Mouse (Mus musculus): ENCODE results near the gene Pacrg. TPM values are rescaled to one million over a fixed set of nuclear protein-coding genes. Genes with fewer than 3 reads are reported as not detected.

Gene Pacrg
- total RNA-seq, 2 experiments from 2014 or later, result 2.0 to 3.0 TPM

DNA sequence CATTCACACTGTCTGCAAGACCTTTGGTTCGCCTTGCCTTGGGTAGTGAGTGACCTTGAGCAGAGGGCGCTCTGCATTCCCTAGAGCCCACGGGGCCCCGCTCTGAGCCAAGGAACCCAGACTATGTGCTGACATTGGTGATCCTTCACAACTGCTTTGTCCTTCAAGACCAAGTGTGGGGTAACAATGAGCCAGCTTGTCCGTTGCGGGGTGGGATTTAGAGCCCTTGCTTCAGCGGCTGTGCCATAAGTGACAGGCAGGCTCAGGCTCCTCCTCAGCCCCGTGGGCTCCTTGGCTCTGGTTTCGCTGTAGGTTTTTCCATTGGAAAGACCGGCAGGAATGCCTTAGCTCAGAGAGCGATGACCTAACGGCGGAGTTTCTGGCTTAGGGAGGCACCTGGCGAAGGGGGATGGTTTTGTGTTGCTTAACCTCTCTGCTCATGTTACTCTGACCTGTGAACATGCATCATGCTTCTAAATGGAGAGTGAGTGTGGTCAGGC is 390.3 kb downstream of the Pacrg start:
- peak; percentile 50 for DNase-seq

DNA sequence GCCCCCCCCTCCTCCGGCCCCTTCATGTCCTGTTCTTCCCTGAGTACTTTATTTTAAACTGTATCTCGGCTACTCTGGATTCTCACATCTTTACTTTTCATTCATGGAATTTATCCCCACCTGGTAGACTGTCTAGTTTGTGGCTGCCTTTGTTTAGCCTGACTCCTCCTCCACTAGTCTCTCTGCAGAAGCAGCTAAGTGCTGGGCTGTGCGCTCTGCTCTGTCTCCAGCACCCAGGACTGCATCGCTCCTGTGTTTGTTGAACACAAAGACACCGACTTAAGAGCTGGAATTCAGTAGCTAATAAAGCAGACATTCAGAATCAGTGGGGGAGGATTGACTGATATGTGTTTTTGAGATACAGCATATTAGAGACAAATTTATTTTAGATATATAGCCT is 391.7 kb downstream of the Pacrg start:
- no peak for DNase-seq

GRCm38 (mm10) chr17:10441501-10442111 is 398.5 kb downstream of the Pacrg start:
- no peak for DNase-seq

GRCm38 (mm10) chr17:10440961-10441360 is 399.1 kb downstream of the Pacrg start:
- no peak for DNase-seq

GRCm38 (mm10) chr17:10439815-10440214 is 400.3 kb downstream of the Pacrg start:
- no peak for DNase-seq

GRCm38 (mm10) chr17:10434867-10435266 is 405.2 kb downstream of the Pacrg start:
- no peak for DNase-seq

GRCm38 (mm10) chr17:10432525-10433180 is 407.5 kb downstream of the Pacrg start:
- DNase-seq, result no peak

GRCm38 (mm10) chr17:10431849-10432524 is 408.1 kb downstream of the Pacrg start:
- DNase-seq, result no peak

DNA sequence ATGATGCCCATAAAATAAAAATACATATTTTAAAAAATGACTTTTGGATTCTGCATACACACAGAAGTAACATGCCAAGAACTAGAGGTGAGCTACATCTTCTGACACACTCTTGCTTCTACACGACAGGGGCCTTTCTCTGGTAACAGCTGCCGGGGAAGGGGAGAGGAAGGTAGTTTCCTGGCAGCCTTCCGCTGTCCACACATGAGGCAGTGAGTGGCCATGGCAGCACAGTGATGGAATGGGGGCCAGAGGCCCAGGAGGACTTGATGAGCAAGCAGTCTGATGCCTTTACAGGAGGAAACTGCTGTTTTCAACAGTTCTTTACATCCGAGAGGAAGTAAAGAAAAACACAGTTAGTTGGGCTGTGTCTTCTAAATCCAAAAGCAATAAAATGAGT is 409.3 kb downstream of the Pacrg start:
- no peak for DNase-seq

DNA sequence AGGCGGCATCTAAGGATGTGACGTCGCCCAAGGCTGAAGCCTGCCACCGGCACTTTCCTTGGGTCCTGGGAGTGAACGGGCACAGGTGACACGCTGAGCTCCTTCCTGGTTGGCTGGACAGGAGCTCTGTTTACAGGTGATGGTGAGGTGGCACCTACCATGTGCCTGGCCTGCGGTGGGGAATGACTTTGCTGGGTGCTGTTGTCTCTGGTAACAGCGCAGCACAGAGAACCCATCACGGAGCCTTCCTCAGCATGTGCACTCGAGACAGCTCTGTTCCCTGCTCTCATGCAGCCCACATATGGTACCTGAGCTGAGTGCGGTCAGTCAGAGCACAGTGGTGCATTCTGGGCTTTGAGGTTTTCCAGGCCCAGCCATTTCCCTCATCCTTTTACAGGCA is 410.7 kb downstream of the Pacrg start:
- DNase-seq, result no peak

- DNase-seq, result no peak
These were observed 414.8 kb downstream of the Pacrg start for GRCm38 (mm10) chr17:10425311-10425710.

GRCm38 (mm10) chr17:10417558-10418253 is 422.4 kb downstream of the Pacrg start:
- DNase-seq, result no peak

GRCm38 (mm10) chr17:10416995-10417394 is 423.1 kb downstream of the Pacrg start:
- no peak for DNase-seq

GRCm38 (mm10) chr17:10416101-10416500 is 424.0 kb downstream of the Pacrg start:
- DNase-seq, result no peak

DNA sequence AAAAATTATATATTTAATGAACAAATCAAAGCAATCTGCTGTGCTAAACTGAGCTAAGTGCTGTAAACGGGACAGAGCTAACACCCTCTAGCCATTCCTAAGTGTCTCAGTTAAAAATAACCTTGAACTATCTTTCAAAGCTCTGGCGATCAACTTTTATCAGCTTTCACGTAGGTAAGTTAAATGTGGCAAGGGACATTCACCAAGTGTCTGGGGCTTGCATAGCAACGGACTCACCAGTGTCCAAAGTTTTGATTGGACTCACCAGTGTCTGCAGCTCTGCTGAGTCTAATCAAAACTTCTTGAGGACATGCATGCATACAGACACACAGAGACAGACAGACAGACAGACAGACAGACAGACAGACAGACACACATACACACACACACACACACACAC is 425.7 kb downstream of the Pacrg start:
- no peak for DNase-seq

- no peak for DNase-seq
These were observed 426.2 kb downstream of the Pacrg start for GRCm38 (mm10) chr17:10413870-10414269.

DNA sequence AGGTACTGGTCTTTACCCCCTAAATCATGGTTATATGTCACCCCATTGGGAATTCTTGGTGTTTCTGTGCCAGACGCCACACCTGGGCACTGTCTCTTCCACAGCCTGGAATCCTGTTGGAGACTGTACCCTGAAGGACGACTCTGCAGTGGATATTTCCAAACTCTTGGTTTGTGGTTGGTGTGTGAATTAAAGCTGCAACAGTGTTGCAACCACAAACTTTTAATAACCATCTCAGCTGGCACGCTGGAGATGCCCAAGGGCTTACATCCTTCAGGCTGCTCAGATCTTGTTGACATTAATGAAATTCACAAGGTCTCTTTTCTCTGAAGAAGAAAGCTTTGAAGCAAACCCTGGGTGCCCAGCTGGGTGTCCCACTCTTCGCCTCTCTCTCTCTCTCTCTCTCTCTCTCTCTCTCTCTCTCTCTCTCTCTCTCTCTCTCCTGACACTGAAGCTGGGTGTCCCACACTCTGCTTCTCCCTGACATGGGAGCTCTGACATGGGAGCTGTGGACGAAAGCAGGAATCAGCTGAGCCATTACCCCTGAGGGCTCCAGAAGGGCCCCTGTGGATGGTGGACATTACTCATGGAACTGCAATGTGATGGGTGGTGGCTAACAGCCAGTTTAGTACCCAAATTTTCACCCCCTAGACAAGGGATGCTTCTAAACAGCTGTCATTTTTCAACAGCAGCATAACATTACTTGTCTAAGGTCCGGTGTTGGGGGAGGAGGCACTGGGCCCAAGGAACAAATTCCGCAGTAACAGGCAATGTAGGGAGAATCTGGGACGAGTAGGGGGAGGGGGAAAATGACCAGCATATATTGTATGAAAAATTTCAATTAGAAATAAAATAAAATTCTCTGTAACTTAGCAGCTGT is 429.3 kb downstream of the Pacrg start:
- DNase-seq, result no peak

- peak; percentile 53 for DNase-seq
These were observed 431.4 kb downstream of the Pacrg start for GRCm38 (mm10) chr17:10408681-10409081.

DNA sequence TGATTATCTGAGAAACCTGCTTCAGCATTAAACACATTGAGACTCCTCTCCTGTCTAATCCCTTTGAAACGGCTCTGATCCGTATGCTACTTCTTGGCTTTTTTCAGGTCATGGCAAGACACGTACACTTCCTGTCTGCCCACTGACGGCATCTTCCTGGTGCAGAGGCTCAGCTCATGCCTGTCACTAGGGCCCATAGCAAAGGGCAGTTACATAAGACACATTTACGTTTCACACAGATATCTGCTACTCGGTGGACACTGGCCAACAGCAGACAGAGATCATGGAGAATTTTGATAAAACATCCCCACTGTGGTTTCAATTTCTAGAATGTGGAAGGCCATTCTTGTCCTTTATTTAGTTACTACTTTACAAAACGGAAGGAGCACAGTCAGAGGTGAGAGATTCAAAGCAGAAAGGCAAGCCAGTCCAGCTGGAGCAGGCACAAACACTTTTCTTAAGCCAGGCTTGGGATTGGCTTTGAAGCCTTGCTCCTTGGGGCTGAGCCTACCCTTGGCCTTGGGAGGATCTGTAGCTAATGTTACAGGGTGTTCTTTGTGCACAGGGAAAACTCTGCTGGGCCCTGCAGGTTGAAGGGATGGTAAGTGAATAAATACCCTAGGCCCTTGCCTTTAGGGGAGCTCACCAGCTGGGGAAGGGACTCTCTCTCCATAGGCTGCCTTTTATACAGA is 432.9 kb downstream of the Pacrg start:
- DNase-seq, result no peak

DNA sequence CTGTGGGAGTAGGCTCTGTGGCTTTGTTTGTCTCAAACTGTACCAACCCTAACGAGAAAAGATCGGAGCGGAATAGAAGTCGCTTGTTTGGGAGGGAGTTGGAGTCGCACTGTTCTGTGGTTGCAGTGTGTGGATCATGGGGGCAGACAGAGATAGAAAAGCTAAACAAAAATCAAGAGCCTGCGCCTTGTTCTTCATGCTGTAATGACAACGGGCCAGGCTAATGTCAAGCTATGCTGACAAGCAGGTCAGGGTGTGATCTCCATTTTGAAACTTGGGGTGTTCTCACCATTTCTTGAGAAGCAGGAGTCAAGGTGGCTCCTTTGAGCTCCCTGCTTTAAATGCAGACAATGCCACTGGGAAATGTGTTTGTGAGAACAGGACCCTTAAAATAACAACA is 433.8 kb downstream of the Pacrg start:
- DNase-seq, result no peak

- no peak for DNase-seq
These were observed 434.2 kb downstream of the Pacrg start for GRCm38 (mm10) chr17:10405906-10406305.
